Mouse (Mus musculus): ENCODE measurements at regions not wholly inside any gene's neighbourhood (a gene's known extent, or its start where the extent isn't known, plus 50 kb on each side); places are given as distances from the start of the nearest gene placed in this dataset.
A peak's percentile ranks its signal among the peaks of the same experiment; 100 is the strongest.
"Not testable (repeated sequence)": the region's sequence is repeated elsewhere in the genome, so short reads cannot be mapped to it uniquely, and the experiment has no call there.

DNA sequence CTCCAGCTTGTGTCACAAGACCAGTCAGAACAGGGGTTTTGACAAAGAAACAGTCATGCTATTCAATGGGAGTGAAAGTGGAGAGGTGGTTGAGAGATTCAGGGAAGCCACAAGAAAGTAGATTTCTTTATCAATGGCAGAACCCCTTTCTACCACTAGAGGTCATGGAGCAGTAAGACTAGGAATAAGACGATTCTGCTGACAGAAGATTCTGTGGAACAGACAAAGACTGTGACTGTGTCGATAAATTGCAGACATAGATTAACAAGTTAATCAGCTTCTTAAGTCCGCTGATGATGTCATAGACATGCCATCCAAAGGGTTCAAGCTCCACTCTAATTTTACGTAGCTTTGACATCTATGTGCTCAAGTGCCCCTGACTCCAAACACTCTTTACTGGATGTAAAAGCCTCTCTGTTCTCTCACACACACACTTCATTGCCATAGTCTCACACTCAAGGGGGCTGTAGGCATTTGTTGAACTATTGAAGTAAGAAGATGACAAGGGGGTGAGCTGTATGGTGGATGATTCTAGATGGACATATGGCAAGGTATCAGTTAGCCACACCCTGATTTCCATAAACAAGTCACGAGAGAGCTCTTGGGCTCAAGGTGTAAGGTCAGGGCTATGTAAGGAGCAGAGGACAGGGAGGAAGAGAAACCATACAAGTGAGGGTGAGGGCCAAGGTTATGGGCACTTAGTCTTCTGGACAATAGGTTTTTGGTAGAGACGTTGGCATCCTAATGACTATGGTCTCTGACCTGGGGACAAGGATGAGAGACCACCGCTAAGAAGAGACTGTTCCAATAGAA is 102.9 kb upstream of the Fhl2 start:
- Histone ChIP-seq H3K27ac (ENCODE audit: low read depth, low read length) (no peak overlapping the region), H3K4me3 (ENCODE audit: low read depth, low read length) (no peak overlapping the region), H3K4me1 (ENCODE audit: control insufficient read depth, insufficient read depth, low read length) (no peaks in the 10 kb centered on the region), H3K27me3 (ENCODE audit: control insufficient read depth, insufficient read depth, low read length) (no peaks in the 10 kb centered on the region), H3K4me2 (ENCODE audit: low read depth, low read length) (no peak overlapping the region), H3K9me3 (ENCODE audit: control insufficient read depth, low read length) (no peaks in the 10 kb centered on the region), H3K9ac (replicated peaks; ENCODE audit: low read depth, low read length) (no peak overlapping the region), H3K36me3 (ENCODE audit: control insufficient read depth, insufficient read depth, low read length) (no peaks in the 10 kb centered on the region)
- 53% methylated on average over 7 of the region's 7 CpGs for WGBS
- ATAC-seq (ENCODE audit: low read depth), result peak; percentile 76

DNA sequence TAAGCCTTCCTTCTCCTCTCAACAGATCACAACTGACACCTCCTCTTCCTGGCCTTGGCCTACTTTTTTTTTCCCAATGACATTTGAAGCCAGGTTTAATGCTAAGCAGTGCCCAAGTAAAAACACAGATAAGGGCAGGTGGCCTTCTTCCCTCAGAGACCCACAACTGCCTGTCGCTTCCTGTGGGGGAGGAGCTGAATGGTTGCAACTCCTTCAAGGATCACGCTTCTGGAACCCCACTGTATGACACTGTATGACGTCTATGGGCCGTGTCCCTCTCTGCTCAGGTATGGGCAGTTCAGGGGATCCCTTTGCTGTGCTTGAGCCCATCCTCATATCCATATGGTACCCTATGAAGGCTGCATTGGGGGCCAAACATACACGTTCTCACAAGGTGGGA is 103.9 kb upstream of the Fhl2 start:
- no peaks in the 10 kb centered on the region for H3K36me3 ChIP-seq (ENCODE audit: control insufficient read depth, insufficient read depth, low read length)
- ATAC-seq (ENCODE audit: low read depth), result no peak
- 87% methylated on average over 5 of the region's 5 CpGs for WGBS
- H3K9ac ChIP-seq (replicated peaks; ENCODE audit: low read depth, low read length), result no peak overlapping the region
- H3K9me3 ChIP-seq (ENCODE audit: control insufficient read depth, low read length), result no peaks in the 10 kb centered on the region
- H3K27ac ChIP-seq (ENCODE audit: low read depth, low read length), result no peak overlapping the region
- no peak overlapping the region for H3K4me3 ChIP-seq (ENCODE audit: low read depth, low read length)
- H3K4me1 ChIP-seq (ENCODE audit: control insufficient read depth, insufficient read depth, low read length), result no peaks in the 10 kb centered on the region
- H3K27me3 ChIP-seq (ENCODE audit: control insufficient read depth, insufficient read depth, low read length), result no peaks in the 10 kb centered on the region
- H3K4me2 ChIP-seq (ENCODE audit: low read depth, low read length), result no peak overlapping the region

GRCm38 (mm10) chr1:43301866-43302571 is 105.2 kb upstream of the Fhl2 start:
- Histone ChIP-seq H3K4me3 (ENCODE audit: low read depth, low read length) (no peak overlapping the region), H3K27ac (ENCODE audit: low read depth, low read length) (no peak overlapping the region), H3K9ac (replicated peaks; ENCODE audit: low read depth, low read length) (no peak overlapping the region), H3K36me3 (ENCODE audit: control insufficient read depth, insufficient read depth, low read length) (no peaks in the 10 kb centered on the region), H3K4me2 (ENCODE audit: low read depth, low read length) (no peak overlapping the region), H3K9me3 (ENCODE audit: control insufficient read depth, low read length) (no peaks in the 10 kb centered on the region), H3K4me1 (ENCODE audit: control insufficient read depth, insufficient read depth, low read length) (no peaks in the 10 kb centered on the region), H3K27me3 (ENCODE audit: control insufficient read depth, insufficient read depth, low read length) (no peaks in the 10 kb centered on the region)
- ATAC-seq (ENCODE audit: low read depth), result no peak
- 83% methylated on average over 7 of the region's 7 CpGs for WGBS

GRCm38 (mm10) chr1:43302657-43303056 is 105.9 kb upstream of the Fhl2 start:
- Histone ChIP-seq H3K9ac (replicated peaks; ENCODE audit: low read depth, low read length) (no peak overlapping the region), H3K4me2 (ENCODE audit: low read depth, low read length) (no peak overlapping the region), H3K27ac (ENCODE audit: low read depth, low read length) (no peak overlapping the region), H3K27me3 (ENCODE audit: control insufficient read depth, insufficient read depth, low read length) (no peaks in the 10 kb centered on the region), H3K4me3 (ENCODE audit: low read depth, low read length) (no peak overlapping the region), H3K36me3 (ENCODE audit: control insufficient read depth, insufficient read depth, low read length) (no peaks in the 10 kb centered on the region), H3K4me1 (ENCODE audit: control insufficient read depth, insufficient read depth, low read length) (no peaks in the 10 kb centered on the region), H3K9me3 (ENCODE audit: control insufficient read depth, low read length) (no peaks in the 10 kb centered on the region)
- ATAC-seq (ENCODE audit: low read depth), result no peak
- 90% methylated on average over 7 of the region's 7 CpGs for WGBS

DNA sequence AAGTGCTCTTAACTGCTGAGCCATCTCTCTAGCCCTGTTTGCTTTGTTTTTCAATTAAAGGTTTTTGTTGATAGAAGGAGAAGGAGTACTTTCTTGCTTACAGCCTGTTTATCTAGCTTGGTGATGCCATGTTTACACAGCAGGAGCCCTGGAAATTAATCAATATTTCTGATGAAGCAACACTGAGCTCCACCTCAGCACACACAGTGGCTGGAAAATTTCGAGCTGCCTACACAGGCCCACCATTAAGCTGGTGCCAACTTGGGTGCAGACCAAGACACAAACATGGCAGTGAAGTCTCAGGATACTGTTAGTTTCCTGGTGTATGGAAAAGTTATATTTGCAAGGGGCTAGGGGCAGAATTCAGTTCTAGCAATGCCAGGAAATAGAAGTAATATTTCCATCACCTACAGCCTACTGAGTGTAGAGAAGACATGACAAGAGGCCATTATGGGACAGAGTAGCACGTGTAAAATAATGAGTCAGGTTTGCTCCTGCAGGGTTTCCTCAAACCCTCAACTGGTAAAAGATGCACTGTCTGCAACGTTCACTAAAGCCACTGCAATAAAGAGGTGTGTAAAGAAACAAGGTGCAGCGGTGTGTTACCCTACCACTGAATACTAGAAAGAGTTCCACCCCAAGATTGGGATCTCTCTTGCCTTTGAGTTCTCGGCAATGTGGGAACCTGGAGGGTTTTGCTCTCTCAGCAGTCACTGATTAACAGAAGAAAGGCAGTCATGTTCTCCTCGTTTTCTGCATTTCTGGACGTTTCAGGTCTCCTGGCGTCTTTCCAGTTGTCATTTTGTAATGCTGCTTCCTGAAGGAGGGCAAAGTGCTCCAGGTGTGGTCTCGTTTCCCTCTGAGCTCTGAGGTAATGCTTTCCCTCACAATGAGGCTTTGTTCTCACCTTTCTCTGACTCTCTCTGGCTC is 108.8 kb upstream of the Fhl2 start:
- Histone ChIP-seq H3K9ac (replicated peaks; ENCODE audit: low read depth, low read length) (no peak overlapping the region), H3K27ac (ENCODE audit: low read depth, low read length) (no peak overlapping the region), H3K4me3 (ENCODE audit: low read depth, low read length) (no peak overlapping the region), H3K9me3 (ENCODE audit: control insufficient read depth, low read length) (no peaks in the 10 kb centered on the region), H3K4me2 (ENCODE audit: low read depth, low read length) (no peak overlapping the region), H3K27me3 (ENCODE audit: control insufficient read depth, insufficient read depth, low read length) (no peaks in the 10 kb centered on the region), H3K4me1 (ENCODE audit: control insufficient read depth, insufficient read depth, low read length) (no peaks in the 10 kb centered on the region), H3K36me3 (ENCODE audit: control insufficient read depth, insufficient read depth, low read length) (no peaks in the 10 kb centered on the region)
- no peak for ATAC-seq (ENCODE audit: low read depth)
- 71% methylated on average over 9 of the region's 9 CpGs for WGBS

GRCm38 (mm10) chr1:43310711-43311695 is 114.2 kb upstream of the Fhl2 start:
- H3K36me3 ChIP-seq (ENCODE audit: control insufficient read depth, insufficient read depth, low read length), result no peaks in the 10 kb centered on the region

DNA sequence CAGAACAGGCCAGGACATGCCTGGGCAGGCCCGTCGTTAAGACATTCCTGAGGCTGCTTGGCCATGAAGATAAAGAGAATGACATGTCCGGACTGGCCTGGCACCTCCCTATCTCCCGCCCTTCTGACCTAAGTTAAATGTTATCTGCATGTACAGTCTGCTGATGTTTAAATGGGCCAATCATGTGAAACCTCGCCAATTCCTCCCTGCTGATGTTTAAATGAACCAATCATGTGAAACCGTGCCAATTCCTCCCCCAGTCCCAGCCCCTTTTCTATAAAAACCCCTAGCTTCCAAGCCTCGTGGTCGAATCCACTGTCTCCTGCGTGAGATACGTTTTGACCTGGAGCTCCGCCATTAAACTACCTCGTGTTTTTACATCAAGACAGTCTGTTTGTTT is 119.5 kb upstream of the Fhl2 start:
- not testable (repeated sequence) for ATAC-seq (ENCODE audit: low read depth); H3K9ac ChIP-seq (replicated peaks; ENCODE audit: low read depth, low read length); H3K27ac ChIP-seq (ENCODE audit: low read depth, low read length)

More at GRCm38 (mm10) chr1:43310711-43311695, 114.2 kb upstream of the Fhl2 start:
- Histone ChIP-seq H3K27me3 (ENCODE audit: control insufficient read depth, insufficient read depth, low read length) (no peaks in the 10 kb centered on the region), H3K27ac (ENCODE audit: low read depth, low read length) (no peak overlapping the region), H3K9ac (replicated peaks; ENCODE audit: low read depth, low read length) (no peak overlapping the region), H3K4me1 (ENCODE audit: control insufficient read depth, insufficient read depth, low read length) (no peaks in the 10 kb centered on the region), H3K4me3 (ENCODE audit: low read depth, low read length) (no peak overlapping the region), H3K9me3 (ENCODE audit: control insufficient read depth, low read length) (no peaks in the 10 kb centered on the region), H3K4me2 (ENCODE audit: low read depth, low read length) (0 out of 2 replicates have a peak overlapping the region, but pooled peaks have one; percentile 12)
- no peak for ATAC-seq (ENCODE audit: low read depth)
- WGBS, result 53% methylated on average over 16 of the region's 16 CpGs

More for the DNA sequence above, 119.5 kb upstream of the Fhl2 start:
- 88% methylated on average over 12 of the region's 12 CpGs for WGBS
- not testable (repeated sequence) for H3K9me3 ChIP-seq (ENCODE audit: control insufficient read depth, low read length); H3K4me3 ChIP-seq (ENCODE audit: low read depth, low read length); H3K4me1 ChIP-seq (ENCODE audit: control insufficient read depth, insufficient read depth, low read length); H3K4me2 ChIP-seq (ENCODE audit: low read depth, low read length); H3K36me3 ChIP-seq (ENCODE audit: control insufficient read depth, insufficient read depth, low read length); H3K27me3 ChIP-seq (ENCODE audit: control insufficient read depth, insufficient read depth, low read length)

All from neural tube, embryonic 14.5 days (tissue).